Mouse (Mus musculus) megakaryocyte, adult 5-6 weeks (primary cell): ENCODE measurements around the gene Sec14l2. TPM values are rescaled to one million over a fixed set of nuclear protein-coding genes. Genes with fewer than 3 reads are reported as not detected.

ENCODE experiments used
- ATAC-seq: 2 replicates; pipeline ENCODE4 v1.8.0; 2016; ENCODE audit warnings: mild to moderate bottlenecking, inconsistent platforms; ENCODE audit not compliant: poor library complexity, severe bottlenecking
- total RNA-seq, 2 experiments: library from RNA; stranded (forward) in 1 of 2; stranded (reverse) in 1 of 2; fragments of 153-499, 151-499 nt in 1 of 2; fragments of 221-1000, 200-1000 nt in 1 of 2; gene quantifications; 2 replicates each; pipeline versions ENCODE4 v1.2.3 to v1.2.4; 2015 to 2017

Gene Sec14l2
- total RNA-seq, 2 experiments from 2014 or later: 0.27 to 0.81 TPM

- ATAC-seq: no peak
These were observed 21.4 kb downstream of the Sec14l2 start for GRCm38 (mm10) chr11:4101851-4102250.

GRCm38 (mm10) chr11:4099447-4099846, 23.8 kb downstream of the Sec14l2 start:
- ATAC-seq: no peak

- ATAC-seq: no peak
These were observed 24.4 kb downstream of the Sec14l2 start for GRCm38 (mm10) chr11:4098816-4099215.

GRCm38 (mm10) chr11:4098120-4098519, 25.1 kb downstream of the Sec14l2 start:
- no peak for ATAC-seq

GRCm38 (mm10) chr11:4097091-4097621, 26.1 kb downstream of the Sec14l2 start:
- ATAC-seq: no peak

GRCm38 (mm10) chr11:4096054-4096984, 26.9 kb downstream of the Sec14l2 start:
- ATAC-seq: peak; percentile 94

- peak; percentile 23 for ATAC-seq
These were observed 27.8 kb downstream of the Sec14l2 start, which contains the start of gene Mtfp1 for GRCm38 (mm10) chr11:4095171-4096053. Gene Mtfp1 (minus strand): TSS chr11:4095445.

- ATAC-seq: 0 out of 2 replicates have a peak, but pooled peaks have one; percentile 17
These were observed 28.6 kb downstream of the Sec14l2 start for GRCm38 (mm10) chr11:4094378-4095170.

GRCm38 (mm10) chr11:4093459-4094377, 29.5 kb downstream of the Sec14l2 start:
- ATAC-seq: no peak

GRCm38 (mm10) chr11:4087267-4087666, 35.9 kb downstream of the Sec14l2 start:
- ATAC-seq: no peak

GRCm38 (mm10) chr11:4086246-4086645, 37.0 kb downstream of the Sec14l2 start:
- no peak for ATAC-seq

GRCm38 (mm10) chr11:4083316-4084078, 39.7 kb downstream of the Sec14l2 start:
- ATAC-seq: no peak

- peak; percentile 94 for ATAC-seq
These were observed 43.0 kb downstream of the Sec14l2 start for GRCm38 (mm10) chr11:4080219-4080618.

GRCm38 (mm10) chr11:4078267-4078933, 44.8 kb downstream of the Sec14l2 start:
- no peak for ATAC-seq

- no peak for ATAC-seq
These were observed 46.6 kb downstream of the Sec14l2 start for GRCm38 (mm10) chr11:4076633-4077032.

GRCm38 (mm10) chr11:4069664-4070063, 53.6 kb downstream of the Sec14l2 start:
- no peak for ATAC-seq

GRCm38 (mm10) chr11:4064627-4065122, 58.5 kb downstream of the Sec14l2 start, which contains the start of gene Sec14l3:
Gene Sec14l3 (plus strand): TSS chr11:4064841.
- no peak for ATAC-seq

GRCm38 (mm10) chr11:4062981-4063380, 60.2 kb downstream of the Sec14l2 start:
- no peak for ATAC-seq
